Mouse (Mus musculus) forebrain, embryonic 11.5 days (tissue): ENCODE data around the gene Elf1. TPM values are rescaled to one million over a fixed set of nuclear protein-coding genes. Genes with fewer than 3 reads are reported as not detected.

Source experiments
- ATAC-seq: fragments of 200-750 bp; cut with Nextera tagmentation; replicated peaks from 2 replicates; pipeline ENCODE4 v1.8.0; 2017; ENCODE audit warnings: moderate TSS enrichment; ENCODE audit not compliant: low FRiP score
- DNase-seq: peaks from one replicate; pipeline ENCODE4 v3.0.0-alpha.2; 2017; ENCODE audit warnings: low spot score
- H3K27ac ChIP-seq: fragments of 300-500 bp; sonication (generic); 2 replicates; pipeline ENCODE4 v1.5.1; 2014; ENCODE audit warnings: low read depth, low read length
- H3K27me3 ChIP-seq: fragments of 300-500 bp; sonication (generic); 2 replicates; pipeline ENCODE4 v1.6.1; 2014; ENCODE audit warnings: mild to moderate bottlenecking, low read length, mixed read lengths; ENCODE audit not compliant: control insufficient read depth, insufficient read depth
- H3K36me3 ChIP-seq: fragments of 300-500 bp; sonication (generic); 2 replicates; pipeline ENCODE4 v1.6.1; 2014; ENCODE audit warnings: mild to moderate bottlenecking, low read length, moderate library complexity, mixed read lengths; ENCODE audit not compliant: control insufficient read depth, insufficient read depth
- H3K4me1 ChIP-seq: fragments of 300-500 bp; sonication (generic); replicated peaks from 2 replicates; pipeline ENCODE4 v1.6.1; 2014; ENCODE audit warnings: low read length, mixed read lengths; ENCODE audit not compliant: control insufficient read depth, insufficient read depth
- H3K4me2 ChIP-seq: fragments of 300-500 bp; sonication (generic); 2 replicates; pipeline ENCODE4 v1.6.1; 2014; ENCODE audit warnings: low read depth, mild to moderate bottlenecking, low read length, moderate library complexity, mixed read lengths; ENCODE audit not compliant: severe bottlenecking
- H3K4me3 ChIP-seq: fragments of 300-500 bp; sonication (generic); 2 replicates; pipeline ENCODE4 v1.5.1; 2014; ENCODE audit warnings: low read depth, low read length
- H3K9ac ChIP-seq: fragments of 300-500 bp; sonication (generic); 2 replicates; pipeline ENCODE4 v1.6.1; 2014; ENCODE audit warnings: low read length
- H3K9me3 ChIP-seq: fragments of 300-500 bp; sonication (generic); 2 replicates; pipeline ENCODE4 v1.6.1; 2016; ENCODE audit warnings: low read length, mixed read lengths; ENCODE audit not compliant: control insufficient read depth
- WGBS: fragments of 180-500 bp; shearing (Covaris S2); extraction: QIAGEN DNeasy Blood & Tissue Kit; methylation state at CpG from one replicate; pipeline ENCODE4 v1.1.7; 2014; 5-methylcytosine and 5-hydroxymethylcytosine counted together
- polyA plus RNA-seq: library from polyadenylated mRNA; unstranded; fragments of >200 nt; fragmentation: Nextera tagmentation; extraction: Ambion mirVana; gene quantifications from 2 replicates; pipeline ENCODE4 v1.2.1, GENCODE M21; 2014

Elf1 gene
- polyA plus RNA-seq, 1 experiment from 2014 or later = 7.6 TPM

- Histone ChIP-seq H3K4me3 (no peak overlapping the region), H3K4me1 (no peaks in the 10 kb centered on the region), H3K27ac (no peak overlapping the region), H3K9ac (no peak overlapping the region), H3K27me3 (no peaks in the 10 kb centered on the region), H3K9me3 (no peaks in the 10 kb centered on the region), H3K4me2 (no peak overlapping the region), H3K36me3 (no peaks in the 10 kb centered on the region; the same call in 1 of the 2 replicates)
- DNase-seq = no peak
- WGBS = 85% methylated on average over 1 of the region's 1 CpGs
- no peak for ATAC-seq
Observed at GRCm38 (mm10) chr14:79460401-79460800, 20.6 kb upstream of the Elf1 start.

- Histone ChIP-seq H3K9me3 (no peaks in the 10 kb centered on the region), H3K4me1 (no peaks in the 10 kb centered on the region), H3K4me3 (no peak overlapping the region), H3K27ac (no peak overlapping the region), H3K4me2 (no peak overlapping the region), H3K36me3 (no peaks in the 10 kb centered on the region; the same call in 1 of the 2 replicates), H3K27me3 (no peaks in the 10 kb centered on the region), H3K9ac (no peak overlapping the region)
- WGBS = 92% methylated on average over 4 of the region's 4 CpGs
- ATAC-seq = no peak
- no peak for DNase-seq
Observed at GRCm38 (mm10) chr14:79460988-79461387, 20.0 kb upstream of the Elf1 start.

GRCm38 (mm10) chr14:79465623-79466022 lies 15.4 kb upstream of the Elf1 start:
- DNase-seq = no peak
- 87% methylated on average over 1 of the region's 1 CpGs for WGBS
- no peak for ATAC-seq
- no peak overlapping the region for H3K27ac ChIP-seq
- H3K27me3 ChIP-seq = no peaks in the 10 kb centered on the region
- H3K4me3 ChIP-seq = no peak overlapping the region
- H3K9me3 ChIP-seq = no peaks in the 10 kb centered on the region
- no peak overlapping the region for H3K9ac ChIP-seq
- no peaks in the 10 kb centered on the region for H3K4me1 ChIP-seq
- no peak overlapping the region for H3K4me2 ChIP-seq
- H3K36me3 ChIP-seq = peaks cover 2% of the 10 kb centered on the region; the same call in 1 of the 2 replicates

GRCm38 (mm10) chr14:79467621-79468020 lies 13.4 kb upstream of the Elf1 start:
- H3K4me2 ChIP-seq = no peak overlapping the region
- peaks cover 2% of the 10 kb centered on the region; the same call in 1 of the 2 replicates for H3K36me3 ChIP-seq
- DNase-seq (peak; percentile 73), ATAC-seq (no peak)
- 24% methylated on average over 3 of the region's 3 CpGs for WGBS
- no peaks in the 10 kb centered on the region for H3K9me3 ChIP-seq
- H3K4me3 ChIP-seq = no peak overlapping the region
- no peaks in the 10 kb centered on the region for H3K27me3 ChIP-seq
- no peaks in the 10 kb centered on the region for H3K4me1 ChIP-seq
- no peak overlapping the region for H3K27ac ChIP-seq
- no peak overlapping the region for H3K9ac ChIP-seq

GRCm38 (mm10) chr14:79473384-79473783 lies 7.6 kb upstream of the Elf1 start:
- no peak for DNase-seq
- H3K9me3 ChIP-seq = no peaks in the 10 kb centered on the region
- H3K4me3 ChIP-seq = no peak overlapping the region
- H3K4me2 ChIP-seq = no peak overlapping the region
- H3K36me3 ChIP-seq = peaks cover 7% of the 10 kb centered on the region; the same call in 1 of the 2 replicates
- H3K9ac ChIP-seq = no peak overlapping the region
- 95% methylated on average over 2 of the region's 2 CpGs for WGBS
- H3K27ac ChIP-seq = no peak overlapping the region
- H3K4me1 ChIP-seq = no peaks in the 10 kb centered on the region
- no peaks in the 10 kb centered on the region for H3K27me3 ChIP-seq
- no peak for ATAC-seq

GRCm38 (mm10) chr14:79481339-79482151 lies 551 bp downstream of the Elf1 start, which contains the start of gene Wbp4:
Gene Wbp4 (minus strand): TSS chr14:79481520.
- Histone ChIP-seq H3K9me3 (no peaks in the 10 kb centered on the region), H3K4me2 (peak within 1 kb of the TSS; percentile 69), H3K9ac (peak within 1 kb of the TSS; percentile 98), H3K27ac (peak within 1 kb of the TSS; percentile 100), H3K4me3 (peak within 1 kb of the TSS; percentile 89), H3K27me3 (no peaks in the 10 kb centered on the region; the same call in 1 of the 2 replicates), H3K36me3 (0 out of 2 replicates have a peak, but pooled peaks cover 4% of the 10 kb centered on the region), H3K4me1 (peaks cover 8% of the 10 kb centered on the region)
- ATAC-seq (peak; percentile 91), DNase-seq (peak; percentile 98)
- WGBS = under 1% methylated on average over 80 of the region's 86 CpGs

- WGBS = under 1% methylated on average over 11 of the region's 11 CpGs
- DNase-seq = no peak
- no peak for ATAC-seq
Observed at GRCm38 (mm10) chr14:79482251-79482661, 1.3 kb downstream of the Elf1 start.

GRCm38 (mm10) chr14:79482747-79483355 lies 1.9 kb downstream of the Elf1 start:
- DNase-seq (no peak), ATAC-seq (no peak)
- Histone ChIP-seq H3K4me1 (peaks cover 14% of the 10 kb centered on the region), H3K9ac (peak overlapping the region; percentile 98), H3K4me3 (peak overlapping the region; percentile 89), H3K27ac (no peak overlapping the region; the same call in 1 of the 2 replicates), H3K9me3 (no peaks in the 10 kb centered on the region), H3K4me2 (peak overlapping the region; percentile 69), H3K27me3 (no peaks in the 10 kb centered on the region; the same call in 1 of the 2 replicates), H3K36me3 (no peaks in the 10 kb centered on the region)
- WGBS = 31% methylated on average over 15 of the region's 15 CpGs

More at GRCm38 (mm10) chr14:79482251-79482661, 1.3 kb downstream of the Elf1 start:
- peak overlapping the region; percentile 69 for H3K4me2 ChIP-seq
- H3K9me3 ChIP-seq = no peaks in the 10 kb centered on the region
- peak overlapping the region; percentile 100 for H3K27ac ChIP-seq
- peaks cover 12% of the 10 kb centered on the region for H3K4me1 ChIP-seq
- H3K36me3 ChIP-seq = no peaks in the 10 kb centered on the region
- H3K4me3 ChIP-seq = peak overlapping the region; percentile 89
- peak overlapping the region; percentile 98 for H3K9ac ChIP-seq
- no peaks in the 10 kb centered on the region; the same call in 1 of the 2 replicates for H3K27me3 ChIP-seq
